Mouse (Mus musculus) CH12.LX (cell line): ENCODE measurements around the gene Fam186b. TPM values are rescaled to one million over a fixed set of nuclear protein-coding genes. Genes with fewer than 3 reads are reported as not detected.
A peak's percentile ranks its signal among the peaks of the same experiment; 100 is the strongest.

Source experiments
- DNase-seq: peaks from one replicate; pipeline ENCODE4 v3.0.0-alpha.2; 2013; ENCODE audit errors: extremely low read depth
- H3K27ac ChIP-seq: 2 replicates; pipeline ENCODE4 v1.5.1; 2012; ENCODE audit warnings: low read depth, mild to moderate bottlenecking, control low read depth, moderate library complexity; ENCODE audit not compliant: insufficient read depth
- H3K27me3 ChIP-seq: replicated peaks from 2 replicates; pipeline ENCODE3; 2012; ENCODE audit warnings: inconsistent platforms
- H3K36me3 ChIP-seq, 2 experiments: replicated peaks in 1 of 2; 2 replicates each; pipeline versions ENCODE3 to v1.6.1; 2012; ENCODE audit warnings: inconsistent platforms in 1 of 2, low read length in 1 of 2, mild to moderate bottlenecking in 1 of 2, mixed read lengths in 1 of 2, moderate library complexity in 1 of 2; ENCODE audit not compliant: control insufficient read depth in 1 of 2, insufficient read depth in 1 of 2
- H3K4me1 ChIP-seq, 2 experiments: 2 replicates each; pipeline ENCODE4 v1.6.1; 2012; ENCODE audit warnings: inconsistent platforms in 1 of 2, moderate library complexity in 1 of 2; ENCODE audit not compliant: insufficient read depth in 2 of 2, control insufficient read depth in 1 of 2
- H3K4me2 ChIP-seq: 2 replicates; pipeline ENCODE4 v1.6.1; 2012; ENCODE audit warnings: low read depth, mild to moderate bottlenecking, control low read depth; ENCODE audit not compliant: poor library complexity, insufficient read depth, severe bottlenecking
- H3K4me3 ChIP-seq, 3 experiments: fragments of 150-350 bp in 1 of 3; sonication (generic) in 1 of 3; replicated peaks in 1 of 3; 2 replicates each; pipeline versions ENCODE3 to v1.5.1; 2011 to 2012; ENCODE audit warnings: low read depth in 2 of 3, low read length in 2 of 3, mild to moderate bottlenecking in 2 of 3, moderate library complexity in 2 of 3, control low read depth in 1 of 3, improper control_type of control experiment in 1 of 3, inconsistent platforms in 1 of 3, mixed read lengths in 1 of 3; ENCODE audit not compliant: poor library complexity in 1 of 3
- H3K79me2 ChIP-seq: replicated peaks from 2 replicates; pipeline ENCODE4 v1.6.1; 2012; ENCODE audit warnings: mild to moderate bottlenecking, moderate library complexity; ENCODE audit not compliant: control insufficient read depth, poor library complexity, insufficient read depth, severe bottlenecking; ENCODE audit errors: extremely low read depth
- H3K9ac ChIP-seq: 2 replicates; pipeline ENCODE4 v1.6.1; 2012; ENCODE audit warnings: low read depth, mild to moderate bottlenecking, control low read depth, moderate library complexity; ENCODE audit not compliant: insufficient read depth
- H3K9me3 ChIP-seq: replicated peaks from 2 replicates; pipeline ENCODE3; 2012; ENCODE audit warnings: low read length, inconsistent platforms, mixed read lengths
- CHD2 ChIP-seq: IDR thresholded peaks from 2 replicates; pipeline ENCODE4 v1.6.1; 2011; ENCODE audit warnings: low read length, improper control_type of control experiment
- E2F4 ChIP-seq: IDR thresholded peaks from 2 replicates; pipeline ENCODE4 v1.6.1; 2011; ENCODE audit warnings: low read depth, low read length, improper control_type of control experiment; ENCODE audit not compliant: insufficient replicate concordance
- EP300 ChIP-seq: IDR thresholded peaks from 2 replicates; pipeline ENCODE4 v1.6.1; 2011; ENCODE audit warnings: low read length, improper control_type of control experiment
- IRF4 ChIP-seq: IDR thresholded peaks from 2 replicates; pipeline ENCODE4 v1.6.1; 2014; ENCODE audit warnings: low read depth, mild to moderate bottlenecking, inconsistent platforms, low read length, improper control_type of control experiment
- JUND ChIP-seq: conservative IDR thresholded peaks from 2 replicates; pipeline ENCODE4 v1.6.1; 2011; ENCODE audit warnings: low read depth, low read length, improper control_type of control experiment
- MEF2A ChIP-seq: IDR thresholded peaks from 2 replicates; pipeline ENCODE4 v1.6.1; 2014; ENCODE audit warnings: low read depth, mild to moderate bottlenecking, inconsistent platforms, low read length, improper control_type of control experiment, borderline replicate concordance
- NELFE ChIP-seq: IDR thresholded peaks from 2 replicates; pipeline ENCODE4 v1.6.1; 2011; ENCODE audit warnings: low read depth, low read length, improper control_type of control experiment
- PAX5 ChIP-seq: IDR thresholded peaks from 2 replicates; pipeline ENCODE4 v1.6.1; 2012; ENCODE audit warnings: low read length, inconsistent platforms, mixed read lengths
- RAD21 ChIP-seq: IDR thresholded peaks from 2 replicates; pipeline ENCODE4 v1.6.1; 2011; ENCODE audit warnings: low read depth, mild to moderate bottlenecking, low read length, improper control_type of control experiment, moderate library complexity
- RCOR1 ChIP-seq: conservative IDR thresholded peaks from 2 replicates; pipeline ENCODE4 v1.6.1; 2012; ENCODE audit warnings: low read depth, mild to moderate bottlenecking, inconsistent platforms, low read length, improper control_type of control experiment
- SIN3A ChIP-seq: IDR thresholded peaks from 2 replicates; pipeline ENCODE4 v1.6.1; 2012; ENCODE audit warnings: low read length, improper control_type of control experiment, inconsistent platforms
- SMC3 ChIP-seq: IDR thresholded peaks from 2 replicates; pipeline ENCODE4 v1.6.1; 2011; ENCODE audit warnings: low read depth, low read length, improper control_type of control experiment
- TBP ChIP-seq: conservative IDR thresholded peaks from 2 replicates; pipeline ENCODE4 v1.6.1; 2011; ENCODE audit warnings: low read depth, low read length, improper control_type of control experiment
- USF2 ChIP-seq: conservative IDR thresholded peaks from 2 replicates; pipeline ENCODE4 v1.6.1; 2011; ENCODE audit warnings: low read depth, low read length, improper control_type of control experiment
- ZKSCAN1 ChIP-seq: IDR thresholded peaks from 2 replicates; pipeline ENCODE4 v1.6.1; 2012; ENCODE audit warnings: low read depth, inconsistent platforms, low read length, improper control_type of control experiment, borderline replicate concordance
- ZNF384 ChIP-seq: IDR thresholded peaks from 2 replicates; pipeline ENCODE4 v1.6.1; 2012; ENCODE audit warnings: low read depth, low read length, improper control_type of control experiment, inconsistent platforms
- dilution Hi-C: fragments of 300-500 bp; cut with MboI; formaldehyde crosslinking; loops from 2 replicates; pipeline ENCODE4 v1.14.3; 2020; ENCODE audit warnings: low sequenced_read_pairs; ENCODE audit not compliant: extremely low pct_unique_long_range_greater_than_20kb, extremely low pct_ligation_motif_present
- in situ Hi-C: fragments of 300-500 bp; cut with MboI; formaldehyde crosslinking; loops from 3 replicates; pipeline ENCODE4 v1.14.3; 2019; ENCODE audit warnings: low sequenced_read_pairs, low pct_ligation_motif_present, low pct_unique_long_range_greater_than_20kb, mixed read lengths
- polyA plus RNA-seq: library from polyadenylated mRNA; unstranded; fragments of >175 nt; gene quantifications from 2 replicates; pipeline ENCODE4 v1.2.1, GENCODE M21; 2012; ENCODE audit warnings: low read depth; ENCODE audit not compliant: insufficient read length
- total RNA-seq, 2 experiments: library from RNA; depleted of rRNA; stranded (reverse); fragments of 300-350 nt in 1 of 2; fragments of >200 nt in 1 of 2; gene quantifications; 2 replicates each; pipeline ENCODE4 v1.2.3; 2012 to 2014

Fam186b gene
- total and polyA plus RNA-seq, 3 experiments: 0.04 to 0.11 TPM; not detected in 1

DNA sequence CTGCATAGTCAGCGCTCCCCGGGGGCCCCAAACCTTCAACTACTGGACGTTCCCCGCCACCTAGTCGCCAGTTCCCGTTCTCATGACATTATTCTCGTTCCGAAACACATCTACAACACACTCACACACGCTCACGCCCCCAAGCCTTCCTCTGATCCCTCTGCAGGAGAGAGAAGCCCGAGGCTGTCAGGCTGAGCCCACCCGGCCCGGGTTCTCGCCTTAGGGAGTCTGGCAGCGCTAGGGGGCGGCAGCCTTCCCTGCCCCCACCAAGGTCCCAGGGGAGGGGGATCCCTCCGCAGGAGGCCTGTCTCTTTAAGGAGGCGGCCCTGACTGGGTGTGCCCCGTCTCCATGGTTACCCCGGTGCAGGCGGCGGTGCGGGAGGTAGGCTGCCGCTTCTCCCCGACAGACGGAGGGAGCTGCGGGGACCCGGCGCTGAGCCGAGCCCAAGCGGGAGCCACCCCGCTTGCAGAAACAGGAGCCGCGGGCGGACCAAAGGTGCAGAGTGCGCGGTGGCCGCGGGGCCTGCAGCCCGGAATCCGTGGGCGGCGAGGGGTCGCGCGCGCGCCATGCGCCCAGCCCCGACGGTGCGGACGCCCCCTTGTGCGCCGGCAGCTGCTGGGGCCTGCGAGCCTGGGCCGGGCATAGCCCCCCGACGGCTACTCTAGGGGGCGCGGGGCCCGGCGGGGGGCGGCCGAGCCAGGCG is 71.3 kb downstream of the Fam186b start, which contains the start of gene Kcnh3 (continued):
- TF ChIP-seq ZNF384: no peak
- no peak for TF ChIP-seq IRF4
- peak; percentile 71 for TF ChIP-seq CHD2
- TF ChIP-seq RAD21: no peak
- no peak for TF ChIP-seq SIN3A
- TF ChIP-seq SMC3: no peak
- 0 out of 2 replicates have a peak, but pooled peaks have one; percentile 26 for TF ChIP-seq MEF2A
- no peak for TF ChIP-seq PAX5
- TF ChIP-seq JUND: no peak
- TF ChIP-seq TBP: no peak

DNA sequence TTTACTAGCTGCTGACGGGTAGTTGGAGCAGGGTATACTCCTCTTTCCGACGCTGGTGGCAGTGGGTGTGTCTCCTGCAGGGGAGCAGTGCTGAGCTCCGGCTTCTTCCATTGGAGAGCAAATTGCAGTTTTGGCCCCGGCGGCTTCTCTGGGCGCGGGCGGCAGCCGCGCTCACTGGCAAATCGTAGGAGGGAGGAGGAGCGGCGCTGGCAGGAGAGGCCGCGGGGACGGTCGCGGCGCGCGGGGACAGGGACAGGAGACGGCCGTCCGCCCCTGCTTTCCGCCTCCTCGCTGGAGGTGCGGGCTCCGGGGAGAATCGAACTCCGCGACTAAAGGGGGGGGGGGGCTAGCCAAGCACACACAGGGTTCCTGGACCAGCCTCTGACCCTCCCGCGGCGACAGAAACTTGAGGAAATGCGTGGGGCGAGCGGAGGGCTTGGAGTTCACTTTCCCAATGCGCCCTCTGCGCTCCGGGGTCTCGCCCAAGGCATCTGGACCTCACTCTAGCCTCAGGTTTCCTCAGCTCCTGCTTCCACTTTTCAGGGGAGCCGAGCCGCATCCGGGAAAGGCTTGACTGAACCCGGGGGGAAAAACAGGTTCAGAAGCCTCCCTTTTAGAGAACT is 72.0 kb downstream of the Fam186b start:
- no peak for TF ChIP-seq EP300
- no peak for TF ChIP-seq E2F4
- no peak for TF ChIP-seq SMC3
- TF ChIP-seq ZKSCAN1: no peak
- no peak for TF ChIP-seq RCOR1
- TF ChIP-seq USF2: no peak
- no peak for TF ChIP-seq RAD21
- TF ChIP-seq TBP: no peak
- no peak for TF ChIP-seq NELFE
- TF ChIP-seq, all 38 proteins: peak for 0
- in situ Hi-C loops: no loop called here
- no peak for DNase-seq
- Histone ChIP-seq H3K9me3 (no peaks in the 10 kb centered on the region), H3K27ac (no peak overlapping the region), H3K4me1 (peaks cover 0 to 18% of the 10 kb centered on the region in 2 experiments; a peak in 2 of 4 replicates), H3K79me2 (no peaks in the 10 kb centered on the region), H3K4me2 (peak overlapping the region; percentile 79), H3K27me3 (peaks cover 91% of the 10 kb centered on the region), H3K4me3 (peak overlapping the region; percentile 16 to 40 (median 34)), H3K9ac (peak overlapping the region; percentile 16; the same call in 1 of the 2 replicates), H3K36me3 (no peaks in the 10 kb centered on the region)
- dilution Hi-C loops: no loop called here
